ENCODE assay signal across 10 mouse cellular contexts in genomic region chr8:111881591-111881990, GRCm38 (mm10). TPM values are rescaled to one million over a fixed set of nuclear protein-coding genes. Genes with fewer than 3 reads are reported as not detected.
DNase-seq lines count a peak whose midpoint lies in the region; ATAC-seq lines count a peak whose summit lies in the region.
"Had no signal": no experiment of that assay in that cellular context is flagged by ENCODE, and none has a peak within 500 bp of the region (broad histone marks: within the 10 kb centered on the region; RNA-seq: fewer than 3 reads in every experiment).

No protein-coding gene starts in this region.

- no peaks in the 10 kb centered on the region for H3K36me3 ChIP-seq in hindbrain, embryonic 10.5 days
- H3K36me3 ChIP-seq in hindbrain, embryonic 12.5 days, result no peaks in the 10 kb centered on the region
- H3K36me3 ChIP-seq: embryonic facial prominence, embryonic 15.5 days; lung, embryonic 15.5 days had no signal

- no peak overlapping the region for H3K27ac ChIP-seq in hindbrain, embryonic 10.5 days
- H3K27ac ChIP-seq in hindbrain, embryonic 12.5 days, result no peak overlapping the region
- H3K27ac ChIP-seq: embryonic facial prominence, embryonic 15.5 days; lung, embryonic 15.5 days had no signal

- no peak overlapping the region for H3K9ac ChIP-seq in hindbrain, embryonic 12.5 days
- H3K9ac ChIP-seq: embryonic facial prominence, embryonic 15.5 days; lung, embryonic 15.5 days had no signal

- no peak overlapping the region for H3K4me2 ChIP-seq in hindbrain, embryonic 12.5 days (replicated peaks)
- H3K4me2 ChIP-seq: embryonic facial prominence, embryonic 15.5 days; lung, embryonic 15.5 days had no signal

- 5% methylated on average over 2 of the region's 2 CpGs for WGBS in hindbrain, embryonic 10.5 days
- 2% methylated on average over 2 of the region's 2 CpGs for WGBS in hindbrain, embryonic 12.5 days

- peaks cover 1% of the 10 kb centered on the region; the same call in 1 of the 2 replicates for H3K27me3 ChIP-seq in hindbrain, embryonic 10.5 days (ENCODE audit: insufficient read depth, poor library complexity, severe bottlenecking)
- no peaks in the 10 kb centered on the region for H3K27me3 ChIP-seq in hindbrain, embryonic 12.5 days
- H3K27me3 ChIP-seq: embryonic facial prominence, embryonic 15.5 days; lung, embryonic 15.5 days had no signal

- ATAC-seq in hindbrain, embryonic 12.5 days (ENCODE audit: low FRiP score), result no peak

- H3K4me1 ChIP-seq in hindbrain, embryonic 10.5 days (replicated peaks), result no peaks in the 10 kb centered on the region
- H3K4me1 ChIP-seq in hindbrain, embryonic 12.5 days, result no peaks in the 10 kb centered on the region
- H3K4me1 ChIP-seq: embryonic facial prominence, embryonic 15.5 days had no signal

- DNase-seq in hindbrain, embryonic 10.5 days (ENCODE audit: low spot score), result peak; percentile 58
- DNase-seq in A20 (ENCODE audit: low read depth, low spot score) (peak; percentile 58), NIH3T3 (ENCODE audit: low read depth) (peak; percentile 82)
- DNase-seq in cerebellum, adult 9-11 months, result peak; percentile 58
- DNase-seq in induced T-regulatory cell, adult 2 months (ENCODE audit: low read depth), result peak; percentile 72
- DNase-seq in lung, postnatal 36 days, result peak; percentile 64
- DNase-seq in thymus, postnatal 0 days (ENCODE audit: low spot score), result peak; percentile 51

- H3K9me3 ChIP-seq in hindbrain, embryonic 10.5 days, result no peaks in the 10 kb centered on the region
- H3K9me3 ChIP-seq in hindbrain, embryonic 12.5 days (replicated peaks), result no peaks in the 10 kb centered on the region
- H3K9me3 ChIP-seq: embryonic facial prominence, embryonic 15.5 days; lung, embryonic 15.5 days had no signal

- no peak overlapping the region for H3K4me3 ChIP-seq in hindbrain, embryonic 10.5 days
- H3K4me3 ChIP-seq in hindbrain, embryonic 12.5 days, result no peak overlapping the region
- H3K4me3 ChIP-seq: embryonic facial prominence, embryonic 15.5 days; lung, embryonic 15.5 days had no signal

RNA-seq across cellular contexts. Expression of gene Tmem170, which starts 5.0 kb away (rescaled TPM):
- 8.4 and 10.7 TPM in 2 replicates for polyA plus RNA-seq in hindbrain, embryonic 10.5 days (2016; fragmentation: Nextera tagmentation; extraction: Ambion mirVana)
- polyA plus RNA-seq in hindbrain, embryonic 12.5 days (2016; fragmentation: Nextera tagmentation; extraction: Ambion mirVana), result 7.5 and 8.5 TPM in 2 replicates
- 5.2 and 6.1 TPM in 2 replicates for polyA plus RNA-seq in thymus, postnatal 0 days (2015; fragmentation: Nextera tagmentation; extraction: Ambion mirVana)

RNA-seq across cellular contexts. Expression of gene Cfdp1, which starts 27.5 kb away (rescaled TPM):
- polyA plus RNA-seq in hindbrain, embryonic 10.5 days (2016; fragmentation: Nextera tagmentation; extraction: Ambion mirVana), result 171 and 215 TPM in 2 replicates
- polyA plus RNA-seq in hindbrain, embryonic 12.5 days (2016; fragmentation: Nextera tagmentation; extraction: Ambion mirVana), result 192 and 212 TPM in 2 replicates
- 105 and 119 TPM in 2 replicates for polyA plus RNA-seq in thymus, postnatal 0 days (2015; fragmentation: Nextera tagmentation; extraction: Ambion mirVana)

RNA-seq across cellular contexts. Expression of gene Chst5, which starts 28.7 kb away (rescaled TPM):
- polyA plus RNA-seq in hindbrain, embryonic 10.5 days (2016; fragmentation: Nextera tagmentation; extraction: Ambion mirVana), result 4.6 and 4.9 TPM in 2 replicates
- polyA plus RNA-seq in hindbrain, embryonic 12.5 days (2016; fragmentation: Nextera tagmentation; extraction: Ambion mirVana), result 4.7 and 5.1 TPM in 2 replicates
- polyA plus RNA-seq in thymus, postnatal 0 days (2015; fragmentation: Nextera tagmentation; extraction: Ambion mirVana), result 0.09 and 0.27 TPM in 2 replicates

RNA-seq across cellular contexts. Expression of gene Tmem231, which starts 52.1 kb away (rescaled TPM):
- polyA plus RNA-seq in hindbrain, embryonic 10.5 days (2016; fragmentation: Nextera tagmentation; extraction: Ambion mirVana), result 24.4 and 27.4 TPM in 2 replicates
- polyA plus RNA-seq in hindbrain, embryonic 12.5 days (2016; fragmentation: Nextera tagmentation; extraction: Ambion mirVana), result 20.4 and 22.4 TPM in 2 replicates
- polyA plus RNA-seq in thymus, postnatal 0 days (2015; fragmentation: Nextera tagmentation; extraction: Ambion mirVana), result 1.5 and 2.2 TPM in 2 replicates

RNA-seq across cellular contexts. Expression of gene Gabarapl2, which starts 58.9 kb away (rescaled TPM):
- 235 and 314 TPM in 2 replicates for polyA plus RNA-seq in hindbrain, embryonic 10.5 days (2016; fragmentation: Nextera tagmentation; extraction: Ambion mirVana)
- 327 and 330 TPM in 2 replicates for polyA plus RNA-seq in hindbrain, embryonic 12.5 days (2016; fragmentation: Nextera tagmentation; extraction: Ambion mirVana)
- 278 and 281 TPM in 2 replicates for polyA plus RNA-seq in thymus, postnatal 0 days (2015; fragmentation: Nextera tagmentation; extraction: Ambion mirVana)
